Mouse (Mus musculus) hindbrain, embryonic 11.5 days (tissue): ENCODE measurements around the gene Ankrd36. TPM values are rescaled to one million over a fixed set of nuclear protein-coding genes. Genes with fewer than 3 reads are reported as not detected.

Experiments
- ATAC-seq: fragments of 200-750 bp; cut with Nextera tagmentation; 2 replicates; pipeline ENCODE4 v1.8.0; 2017; ENCODE audit warnings: mild to moderate bottlenecking, moderate TSS enrichment, moderate library complexity; ENCODE audit not compliant: low FRiP score
- DNase-seq: peaks from one replicate; pipeline ENCODE4 v3.0.0-alpha.2; 2015; ENCODE audit warnings: low spot score
- H3K27ac ChIP-seq: fragments of 300-500 bp; sonication (generic); 2 replicates; pipeline ENCODE4 v1.5.1; 2014; ENCODE audit warnings: mild to moderate bottlenecking, low read depth, low read length
- H3K27me3 ChIP-seq: fragments of 300-500 bp; sonication (generic); 2 replicates; pipeline ENCODE4 v1.6.1; 2014; ENCODE audit warnings: mild to moderate bottlenecking, low read length, moderate library complexity, mixed read lengths; ENCODE audit not compliant: control insufficient read depth, insufficient read depth
- H3K36me3 ChIP-seq: fragments of 300-500 bp; sonication (generic); 2 replicates; pipeline ENCODE4 v1.6.1; 2014; ENCODE audit warnings: mild to moderate bottlenecking, low read length, moderate library complexity, mixed read lengths; ENCODE audit not compliant: control insufficient read depth, insufficient read depth
- H3K4me1 ChIP-seq: fragments of 300-500 bp; sonication (generic); replicated peaks from 2 replicates; pipeline ENCODE4 v1.6.1; 2014; ENCODE audit warnings: low read length, mixed read lengths; ENCODE audit not compliant: control insufficient read depth, insufficient read depth
- H3K4me2 ChIP-seq: fragments of 300-500 bp; sonication (generic); replicated peaks from 2 replicates; pipeline ENCODE4 v1.6.1; 2014; ENCODE audit warnings: mild to moderate bottlenecking, low read depth, low read length
- H3K4me3 ChIP-seq: fragments of 300-500 bp; sonication (generic); 2 replicates; pipeline ENCODE4 v1.5.1; 2014; ENCODE audit warnings: low read depth, low read length
- H3K9ac ChIP-seq: fragments of 300-500 bp; sonication (generic); 2 replicates; pipeline ENCODE4 v1.6.1; 2014; ENCODE audit warnings: low read depth, low read length
- H3K9me3 ChIP-seq: fragments of 300-500 bp; sonication (generic); 2 replicates; pipeline ENCODE4 v1.6.1; 2016; ENCODE audit warnings: low read length; ENCODE audit not compliant: control insufficient read depth
- WGBS: fragments of 180-500 bp; shearing (Covaris S2); extraction: QIAGEN DNeasy Blood & Tissue Kit; methylation state at CpG from one replicate; pipeline ENCODE4 v1.1.7; 2014; 5-methylcytosine and 5-hydroxymethylcytosine counted together
- polyA plus RNA-seq: library from polyadenylated mRNA; unstranded; fragments of >200 nt; fragmentation: Nextera tagmentation; extraction: Ambion mirVana; gene quantifications from 2 replicates; pipeline ENCODE4 v1.2.1, GENCODE M21; 2014

The Ankrd36 gene
- polyA plus RNA-seq, 1 experiment from 2014 or later, result not detected

- Histone ChIP-seq H3K9me3 (no peaks in the 10 kb centered on the region), H3K27me3 (no peaks in the 10 kb centered on the region), H3K27ac (no peak overlapping the region), H3K4me2 (no peak overlapping the region), H3K4me3 (no peak overlapping the region), H3K4me1 (peaks cover 2% of the 10 kb centered on the region), H3K36me3 (no peaks in the 10 kb centered on the region), H3K9ac (no peak overlapping the region)
- no peak for DNase-seq
- 92% methylated on average over 1 of the region's 1 CpGs for WGBS
- ATAC-seq, result no peak
Observed at GRCm38 (mm10) chr11:5703341-5703740, 133.9 kb downstream of the Ankrd36 start.

- Histone ChIP-seq H3K27ac (no peak overlapping the region), H3K9ac (no peak overlapping the region), H3K4me1 (peaks cover 2% of the 10 kb centered on the region), H3K4me2 (no peak overlapping the region), H3K36me3 (no peaks in the 10 kb centered on the region), H3K4me3 (no peak overlapping the region), H3K9me3 (no peaks in the 10 kb centered on the region), H3K27me3 (no peaks in the 10 kb centered on the region)
- 97% methylated on average over 9 of the region's 9 CpGs for WGBS
- DNase-seq (no peak), ATAC-seq (no peak)
Observed at GRCm38 (mm10) chr11:5705972-5706371, 136.5 kb downstream of the Ankrd36 start.

- WGBS, result 2% methylated on average over 43 of the region's 43 CpGs
- Histone ChIP-seq H3K27me3 (no peaks in the 10 kb centered on the region), H3K9ac (peak overlapping the region; percentile 91), H3K4me1 (peaks cover 2% of the 10 kb centered on the region), H3K4me2 (peak overlapping the region; percentile 72), H3K4me3 (peak overlapping the region; percentile 97), H3K27ac (no peak overlapping the region), H3K9me3 (no peaks in the 10 kb centered on the region), H3K36me3 (no peaks in the 10 kb centered on the region)
- no peak for DNase-seq
- peak; percentile 76 for ATAC-seq
Observed at GRCm38 (mm10) chr11:5706874-5707529, 137.5 kb downstream of the Ankrd36 start.

GRCm38 (mm10) chr11:5707530-5708353, 138.3 kb downstream of the Ankrd36 start:
- Histone ChIP-seq H3K27ac (no peak overlapping the region), H3K4me3 (peak overlapping the region; percentile 97), H3K27me3 (no peaks in the 10 kb centered on the region), H3K4me2 (peak overlapping the region; percentile 72), H3K9ac (peak overlapping the region; percentile 91), H3K36me3 (no peaks in the 10 kb centered on the region), H3K9me3 (no peaks in the 10 kb centered on the region), H3K4me1 (peaks cover 2% of the 10 kb centered on the region)
- peak; percentile 96 for ATAC-seq
- peak; percentile 95 for DNase-seq
- 20% methylated on average over 45 of the region's 50 CpGs for WGBS

- Histone ChIP-seq H3K9ac (no peak overlapping the region), H3K36me3 (no peaks in the 10 kb centered on the region), H3K4me1 (no peaks in the 10 kb centered on the region), H3K9me3 (no peaks in the 10 kb centered on the region), H3K27ac (no peak overlapping the region), H3K4me2 (no peak overlapping the region), H3K4me3 (no peak overlapping the region), H3K27me3 (no peaks in the 10 kb centered on the region)
- ATAC-seq (no peak), DNase-seq (no peak)
- 86% methylated on average over 9 of the region's 9 CpGs for WGBS
Observed at GRCm38 (mm10) chr11:5715179-5715578, 145.7 kb downstream of the Ankrd36 start.

- 81% methylated on average over 14 of the region's 14 CpGs for WGBS
- DNase-seq, result no peak
- no peak for ATAC-seq
- no peaks in the 10 kb centered on the region for H3K36me3 ChIP-seq
- H3K9ac ChIP-seq, result no peak within 1 kb of the TSS
- no peak within 1 kb of the TSS for H3K4me3 ChIP-seq
- no peaks in the 10 kb centered on the region for H3K9me3 ChIP-seq
- H3K27me3 ChIP-seq, result no peaks in the 10 kb centered on the region
- no peaks in the 10 kb centered on the region for H3K4me1 ChIP-seq
- H3K4me2 ChIP-seq, result no peak within 1 kb of the TSS
- no peak within 1 kb of the TSS for H3K27ac ChIP-seq
Observed at GRCm38 (mm10) chr11:5715630-5716105, 146.2 kb downstream of the Ankrd36 start, which contains the start of gene Mrps24. Mrps24 (minus strand) TSS chr11:5715680.

GRCm38 (mm10) chr11:5716246-5716645, 146.8 kb downstream of the Ankrd36 start:
- Histone ChIP-seq H3K9ac (no peak overlapping the region), H3K9me3 (no peaks in the 10 kb centered on the region), H3K36me3 (no peaks in the 10 kb centered on the region), H3K4me1 (no peaks in the 10 kb centered on the region), H3K27ac (no peak overlapping the region), H3K4me3 (no peak overlapping the region), H3K4me2 (no peak overlapping the region), H3K27me3 (no peaks in the 10 kb centered on the region)
- DNase-seq (no peak), ATAC-seq (no peak)
- 92% methylated on average over 11 of the region's 11 CpGs for WGBS

GRCm38 (mm10) chr11:5716938-5717705, 147.6 kb downstream of the Ankrd36 start:
- Histone ChIP-seq H3K27ac (no peak overlapping the region), H3K36me3 (no peaks in the 10 kb centered on the region), H3K9ac (no peak overlapping the region), H3K4me2 (no peak overlapping the region), H3K27me3 (no peaks in the 10 kb centered on the region), H3K4me3 (no peak overlapping the region), H3K9me3 (no peaks in the 10 kb centered on the region), H3K4me1 (no peaks in the 10 kb centered on the region)
- ATAC-seq (no peak), DNase-seq (no peak)
- 94% methylated on average over 34 of the region's 34 CpGs for WGBS
